Mouse (Mus musculus) adrenal gland, postnatal 14 days (tissue): ENCODE measurements around the gene Ambra1. TPM values are rescaled to one million over a fixed set of nuclear protein-coding genes. Genes with fewer than 3 reads are reported as not detected.

Experiments used
- DNase-seq: peaks from one replicate; pipeline ENCODE4 v3.0.0; 2021; ENCODE audit warnings: mixed read lengths
- microRNA-seq, 2 experiments: library from miRNA; unstranded; fragments of <30 nt; microRNA quantifications; one replicate each; pipeline ENCODE4 v1.2.0; 2021
- total RNA-seq: library from RNA; stranded (reverse); gene quantifications from 2 replicates; pipeline ENCODE4 v1.2.3, GENCODE M21; 2021

The Ambra1 gene
- total RNA-seq, 1 experiment from 2014 or later = 31.9 TPM

GRCm38 (mm10) chr2:91959544-91960410 lies 229.8 kb downstream of the Ambra1 start:
- DNase-seq = no peak

GRCm38 (mm10) chr2:91960459-91960858 lies 230.5 kb downstream of the Ambra1 start:
- DNase-seq = no peak

GRCm38 (mm10) chr2:91961901-91962761 lies 232.2 kb downstream of the Ambra1 start:
- DNase-seq = no peak

- peak; percentile 64 for DNase-seq
Observed at GRCm38 (mm10) chr2:91962864-91963401, 233.0 kb downstream of the Ambra1 start.

GRCm38 (mm10) chr2:91963443-91963932 lies 233.6 kb downstream of the Ambra1 start:
- peak; percentile 99 for DNase-seq

- no peak for DNase-seq
Observed at GRCm38 (mm10) chr2:91964610-91965204, 234.8 kb downstream of the Ambra1 start.

GRCm38 (mm10) chr2:91965417-91965816 lies 235.5 kb downstream of the Ambra1 start:
- peak; percentile 78 for DNase-seq

- no peak for DNase-seq
Observed at GRCm38 (mm10) chr2:91966367-91966766, 236.4 kb downstream of the Ambra1 start.

GRCm38 (mm10) chr2:91967962-91968361 lies 238.0 kb downstream of the Ambra1 start:
- DNase-seq = peak; percentile 60

Small RNA genes lying within 50 kb of the gene (microRNA-seq; reads per million reads assigned to microRNA genes)
- gene Mir6999 = 0 reads per million in 2 experiments

Other genes with a start within 250 kb of the Ambra1 start
- 45.3 and 52.8 TPM in 2 replicates for gene Ckap5, start 203.4 kb upstream of the Ambra1 start, total RNA-seq
- 14.0 and 232 TPM in 2 replicates for gene F2, start 93.7 kb upstream of the Ambra1 start, total RNA-seq
- gene Zfp408, start 80.3 kb upstream of the Ambra1 start, total RNA-seq = 11.6 and 15.1 TPM in 2 replicates
- 56.0 and 63.6 TPM in 2 replicates for gene Arhgap1, start 80.3 kb upstream of the Ambra1 start, total RNA-seq
- 39.9 and 46.3 TPM in 2 replicates for gene Atg13, start 19.6 kb upstream of the Ambra1 start, total RNA-seq
- 9.3 and 11.0 TPM in 2 replicates for gene Harbi1, start 19.3 kb upstream of the Ambra1 start, total RNA-seq
- gene Chrm4, start 197.1 kb downstream of the Ambra1 start, total RNA-seq = 1.2 and 1.5 TPM in 2 replicates
- 14.6 and 17.5 TPM in 2 replicates for gene Mdk, start 202.2 kb downstream of the Ambra1 start, total RNA-seq
- not detected in 2 replicates for gene Gm9821, start 215.6 kb downstream of the Ambra1 start, total RNA-seq
- gene Dgkz, start 245.7 kb downstream of the Ambra1 start, total RNA-seq = 56.4 and 79.0 TPM in 2 replicates